Mouse (Mus musculus): ENCODE measurements around the gene Bscl2. TPM values are rescaled to one million over a fixed set of nuclear protein-coding genes. Genes with fewer than 3 reads are reported as not detected.

Bscl2 gene
- 212 and 233 TPM in 2 replicates for polyA plus RNA-seq (2012; ENCODE audit: insufficient read depth, insufficient read length, missing spikeins)

DNA sequence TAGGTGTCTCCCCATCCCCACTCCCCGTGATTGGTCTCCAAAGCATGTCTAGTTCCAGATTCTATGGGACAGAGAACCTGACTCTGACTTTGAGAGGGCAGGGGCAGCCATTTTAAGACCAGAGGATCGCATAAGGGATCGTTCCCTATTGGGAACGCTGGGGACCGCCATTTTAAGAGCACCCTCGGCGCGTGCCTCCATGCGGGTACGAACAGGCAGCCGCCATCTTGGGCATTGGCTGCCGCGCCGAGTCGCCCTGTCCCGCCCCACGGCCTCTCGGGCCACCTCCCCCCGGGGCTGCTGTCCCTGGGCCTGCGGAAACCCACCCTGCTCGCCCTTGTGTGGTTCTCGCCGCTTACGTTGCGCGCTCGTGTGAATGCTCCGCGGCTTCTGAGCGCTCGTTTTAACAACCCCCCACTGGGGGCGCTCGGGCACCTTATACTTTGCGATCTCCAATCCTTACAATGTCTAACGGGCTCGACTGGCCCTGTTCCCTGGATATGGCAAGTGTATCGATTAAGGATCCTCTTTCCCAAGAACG lies at the start of gene Bscl2:
Gene Bscl2 (plus strand): TSS at position 217 of the 541 bp plus-strand sequence.
- Histone ChIP-seq H3K4me1 (ENCODE audit: control insufficient read depth, insufficient read depth, insufficient read length, low read length) (peaks cover 14% of the 10 kb centered on the region), H3K4me3 (ENCODE audit: insufficient read depth, low read depth, low read length) (peak within 1 kb of the TSS; percentile 72), H3K27ac (replicated peaks; ENCODE audit: low read depth, low read length) (peak within 1 kb of the TSS; percentile 69)

- Histone ChIP-seq H3K27ac (replicated peaks; ENCODE audit: low read depth, low read length) (no peak overlapping the region), H3K4me1 (ENCODE audit: control insufficient read depth, insufficient read depth, insufficient read length, low read length) (peaks cover 7% of the 10 kb centered on the region; the same call in 1 of the 2 replicates), H3K4me3 (ENCODE audit: insufficient read depth, low read depth, low read length) (no peak overlapping the region)
These were observed 48.7 kb upstream of the Bscl2 start for GRCm38 (mm10) chr19:8788521-8788920.

DNA sequence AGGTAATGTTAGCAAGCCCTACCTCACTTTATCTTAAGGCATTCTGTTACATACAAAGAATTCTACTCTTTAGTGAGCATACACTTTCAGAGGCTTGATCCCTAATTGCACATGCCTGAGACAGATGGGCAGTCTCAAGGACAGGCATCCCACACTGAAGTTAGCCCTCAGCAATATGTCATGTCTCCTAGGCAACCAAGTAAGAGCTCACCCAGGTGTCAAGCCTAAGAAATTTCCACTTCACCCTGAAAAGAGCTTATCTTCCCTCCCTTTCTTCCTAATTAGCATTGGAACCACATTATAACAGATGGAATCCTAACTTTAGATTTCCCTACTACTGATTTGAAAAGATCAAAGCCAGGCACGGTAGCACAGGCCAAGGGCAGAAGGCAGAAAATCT lies 48.1 kb upstream of the Bscl2 start:
- no peak overlapping the region for H3K27ac ChIP-seq (replicated peaks; ENCODE audit: low read depth, low read length)
- no peak overlapping the region for H3K4me3 ChIP-seq (ENCODE audit: insufficient read depth, low read depth, low read length)
- peaks cover 7% of the 10 kb centered on the region; the same call in 1 of the 2 replicates for H3K4me1 ChIP-seq (ENCODE audit: control insufficient read depth, insufficient read depth, insufficient read length, low read length)

GRCm38 (mm10) chr19:8790171-8790570 lies 47.1 kb upstream of the Bscl2 start:
- no peak overlapping the region for H3K4me3 ChIP-seq (ENCODE audit: insufficient read depth, low read depth, low read length)

DNA sequence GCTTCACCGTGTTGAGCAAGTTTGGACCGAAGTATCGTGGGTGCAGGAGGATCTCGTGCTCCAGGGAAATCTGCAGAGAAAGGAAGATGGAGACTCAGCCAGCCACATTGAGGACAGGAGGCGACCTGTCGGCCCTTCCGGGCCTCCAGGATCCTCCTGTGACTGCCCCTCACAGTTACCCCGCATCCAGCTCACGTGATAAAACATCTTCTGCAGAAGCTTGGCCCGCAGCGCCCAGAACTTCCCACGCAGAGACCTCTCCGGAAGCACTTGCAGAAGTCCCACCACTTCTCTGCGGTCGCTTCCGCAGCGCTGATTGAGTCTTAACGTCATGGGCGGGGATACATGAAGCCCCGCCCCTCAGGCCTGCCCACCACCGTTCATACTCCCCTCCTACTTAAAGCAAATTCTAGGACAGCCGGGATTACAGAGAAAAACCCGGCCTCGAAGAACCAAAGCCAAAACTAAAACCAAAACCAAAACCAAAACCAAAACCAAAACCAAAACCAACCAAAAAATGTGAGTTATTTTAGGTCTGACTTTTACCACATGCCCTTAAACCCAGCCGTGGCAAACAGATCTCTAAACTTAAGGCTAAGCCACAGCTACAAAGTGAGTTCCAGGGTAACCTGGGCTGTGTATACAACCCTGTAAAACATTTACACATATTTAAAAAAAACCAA lies 38.9 kb upstream of the Bscl2 start, which contains the start of gene Polr2g:
Gene Polr2g (minus strand): TSS at position 314 of the 683 bp plus-strand sequence.
- H3K27ac ChIP-seq (replicated peaks; ENCODE audit: low read depth, low read length), result peak within 1 kb of the TSS; percentile 65
- H3K4me1 ChIP-seq (ENCODE audit: control insufficient read depth, insufficient read depth, insufficient read length, low read length), result 0 out of 2 replicates have a peak, but pooled peaks cover 10% of the 10 kb centered on the region
- H3K4me3 ChIP-seq (ENCODE audit: insufficient read depth, low read depth, low read length), result peak within 1 kb of the TSS; percentile 83

More at GRCm38 (mm10) chr19:8790171-8790570, 47.1 kb upstream of the Bscl2 start:
- H3K27ac ChIP-seq (replicated peaks; ENCODE audit: low read depth, low read length), result no peak overlapping the region
- peaks cover 2% of the 10 kb centered on the region; the same call in 1 of the 2 replicates for H3K4me1 ChIP-seq (ENCODE audit: control insufficient read depth, insufficient read depth, insufficient read length, low read length)

- peak overlapping the region; percentile 43; the same call in 1 of the 2 replicates for H3K4me3 ChIP-seq (ENCODE audit: insufficient read depth, low read depth, low read length)
- peak overlapping the region; percentile 65 for H3K27ac ChIP-seq (replicated peaks; ENCODE audit: low read depth, low read length)
- H3K4me1 ChIP-seq (ENCODE audit: control insufficient read depth, insufficient read depth, insufficient read length, low read length), result 0 out of 2 replicates have a peak, but pooled peaks cover 10% of the 10 kb centered on the region
These were observed 38.3 kb upstream of the Bscl2 start for GRCm38 (mm10) chr19:8798947-8799315.

- H3K27ac ChIP-seq (replicated peaks; ENCODE audit: low read depth, low read length), result peak within 1 kb of the TSS; percentile 54
- H3K4me1 ChIP-seq (ENCODE audit: control insufficient read depth, insufficient read depth, insufficient read length, low read length), result 0 out of 2 replicates have a peak, but pooled peaks cover 10% of the 10 kb centered on the region
- H3K4me3 ChIP-seq (ENCODE audit: insufficient read depth, low read depth, low read length), result peak within 1 kb of the TSS; percentile 72
These were observed 35.0 kb upstream of the Bscl2 start, which contains the start of gene Zbtb3 for GRCm38 (mm10) chr19:8802130-8802821. TSS of gene Zbtb3 (plus strand) at chr19:8802555.

DNA sequence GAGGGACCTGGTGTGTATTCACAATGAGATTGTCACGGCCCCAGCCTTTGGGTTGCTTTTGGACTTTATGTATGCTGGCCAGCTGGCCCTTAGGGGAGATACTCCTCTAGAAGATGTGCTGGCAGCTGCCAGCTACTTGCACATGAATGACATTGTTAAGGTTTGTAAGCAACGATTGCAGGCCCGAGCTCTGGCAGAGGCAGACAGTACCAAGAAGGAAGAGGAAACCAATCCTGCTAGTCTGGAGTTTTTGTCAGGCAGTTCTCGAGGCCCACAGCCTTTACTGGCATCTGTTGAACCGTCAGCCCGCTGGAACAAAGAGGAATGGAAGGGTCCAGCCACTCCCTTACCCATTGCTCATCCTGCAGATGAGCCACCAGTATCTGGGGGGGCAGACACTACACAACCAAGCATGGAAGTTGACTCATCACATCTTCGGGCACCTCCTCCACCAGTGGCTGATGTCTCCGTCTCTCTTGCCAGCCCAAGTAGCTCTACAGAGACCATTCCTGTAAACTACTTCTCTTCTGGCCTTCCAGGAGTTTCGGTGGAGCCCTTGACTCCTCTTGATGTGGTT lies 34.0 kb upstream of the Bscl2 start:
- H3K4me1 ChIP-seq (ENCODE audit: control insufficient read depth, insufficient read depth, insufficient read length, low read length), result 0 out of 2 replicates have a peak, but pooled peaks cover 7% of the 10 kb centered on the region
- no peak overlapping the region for H3K27ac ChIP-seq (replicated peaks; ENCODE audit: low read depth, low read length)
- 0 out of 2 replicates have a peak overlapping the region, but pooled peaks have one; percentile 72 for H3K4me3 ChIP-seq (ENCODE audit: insufficient read depth, low read depth, low read length)

GRCm38 (mm10) chr19:8803879-8804660 lies 33.2 kb upstream of the Bscl2 start:
- Histone ChIP-seq H3K4me3 (ENCODE audit: insufficient read depth, low read depth, low read length) (no peak overlapping the region), H3K27ac (replicated peaks; ENCODE audit: low read depth, low read length) (no peak overlapping the region), H3K4me1 (ENCODE audit: control insufficient read depth, insufficient read depth, insufficient read length, low read length) (0 out of 2 replicates have a peak, but pooled peaks cover 7% of the 10 kb centered on the region)

DNA sequence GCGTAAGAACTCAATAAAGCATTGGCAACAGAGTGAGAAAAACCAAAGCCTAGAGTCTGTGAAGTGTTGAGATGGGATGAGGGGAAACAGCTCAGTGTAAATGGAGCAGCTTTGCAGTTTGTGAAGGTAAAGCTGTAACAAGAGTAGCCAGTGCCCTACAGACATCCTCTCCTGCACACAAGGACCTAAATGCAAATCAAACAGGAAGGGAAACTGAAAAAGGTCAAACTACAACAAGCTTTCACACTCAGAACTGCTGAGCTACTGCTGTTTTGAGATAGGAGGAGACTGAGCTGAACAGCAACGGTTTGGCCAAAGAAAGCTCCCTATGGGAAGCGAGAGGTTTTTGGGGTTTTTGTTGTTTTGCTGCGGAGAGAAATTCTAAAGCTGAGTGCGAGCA lies 30.5 kb upstream of the Bscl2 start:
- peak overlapping the region; percentile 59; the same call in 1 of the 2 replicates for H3K27ac ChIP-seq (replicated peaks; ENCODE audit: low read depth, low read length)
- 0 out of 2 replicates have a peak, but pooled peaks cover 7% of the 10 kb centered on the region for H3K4me1 ChIP-seq (ENCODE audit: control insufficient read depth, insufficient read depth, insufficient read length, low read length)
- H3K4me3 ChIP-seq (ENCODE audit: insufficient read depth, low read depth, low read length), result no peak overlapping the region

DNA sequence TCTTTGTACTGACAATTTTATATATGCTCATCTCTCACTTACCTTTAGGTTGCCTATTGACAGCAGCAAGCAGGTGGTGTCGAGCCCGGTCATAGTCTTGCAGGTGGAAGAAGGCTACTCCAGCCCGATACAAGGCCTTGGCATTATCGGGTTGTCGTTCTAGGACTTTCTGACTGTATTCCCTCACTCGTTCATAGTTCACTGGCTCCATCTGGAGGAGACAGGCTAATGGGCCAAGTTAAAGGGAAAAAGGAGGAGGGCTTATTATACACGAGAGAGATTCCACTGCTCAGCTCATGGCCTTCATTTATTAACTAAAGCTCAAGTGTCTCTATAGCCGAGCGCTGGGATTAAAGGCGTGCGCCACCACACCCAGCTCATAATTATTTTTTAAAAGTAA lies 21.5 kb upstream of the Bscl2 start:
- H3K4me3 ChIP-seq (ENCODE audit: insufficient read depth, low read depth, low read length), result no peak overlapping the region
- H3K4me1 ChIP-seq (ENCODE audit: control insufficient read depth, insufficient read depth, insufficient read length, low read length), result peaks cover 4% of the 10 kb centered on the region; the same call in 1 of the 2 replicates
- no peak overlapping the region for H3K27ac ChIP-seq (replicated peaks; ENCODE audit: low read depth, low read length)

- H3K27ac ChIP-seq (replicated peaks; ENCODE audit: low read depth, low read length), result no peak overlapping the region
- no peak overlapping the region for H3K4me3 ChIP-seq (ENCODE audit: insufficient read depth, low read depth, low read length)
- H3K4me1 ChIP-seq (ENCODE audit: control insufficient read depth, insufficient read depth, insufficient read length, low read length), result peaks cover 4% of the 10 kb centered on the region; the same call in 1 of the 2 replicates
These were observed 20.3 kb upstream of the Bscl2 start for GRCm38 (mm10) chr19:8817001-8817400.

DNA sequence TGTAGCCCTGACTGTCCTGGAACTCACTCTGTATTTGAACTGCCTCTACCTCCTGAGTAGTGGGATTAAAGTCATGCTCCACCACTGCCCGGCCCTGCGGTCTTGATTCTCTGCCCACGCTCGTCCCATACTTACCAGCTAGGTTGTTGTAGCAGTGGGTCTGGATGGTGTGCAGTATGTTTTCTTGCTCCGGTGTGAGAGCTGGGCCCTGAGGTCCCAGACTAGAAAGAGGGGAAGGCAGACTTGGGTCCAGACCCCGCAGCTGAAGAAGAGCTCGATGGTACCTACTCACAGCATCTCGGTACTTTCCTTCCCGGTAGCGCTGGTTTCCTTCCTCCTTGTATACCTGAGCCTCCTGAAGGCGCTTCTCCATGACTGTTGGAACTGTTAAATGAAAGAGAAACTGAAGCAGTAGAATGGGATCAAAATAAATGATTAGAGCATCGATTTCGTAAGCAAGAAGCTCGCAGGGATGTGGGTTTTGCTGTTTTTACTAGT lies 18.9 kb upstream of the Bscl2 start:
- peak overlapping the region; percentile 67 for H3K4me3 ChIP-seq (ENCODE audit: insufficient read depth, low read depth, low read length)
- peaks cover 4% of the 10 kb centered on the region; the same call in 1 of the 2 replicates for H3K4me1 ChIP-seq (ENCODE audit: control insufficient read depth, insufficient read depth, insufficient read length, low read length)
- peak overlapping the region; percentile 96 for H3K27ac ChIP-seq (replicated peaks; ENCODE audit: low read depth, low read length)
